Mouse (Mus musculus) layer of hippocampus, adult 18-20 months (tissue): ENCODE measurements at regions not wholly inside any gene's neighbourhood (a gene's known extent, or its start where the extent isn't known, plus 50 kb on each side); places are given as distances from the start of the nearest gene placed in this dataset.

ENCODE experiments used
- DNase-seq, 2 experiments: peaks; one replicate each; pipeline ENCODE4 v3.0.0; 2022; ENCODE audit warnings: low spot score in 2 of 2

GRCm38 (mm10) chr9:34143131-34143795, 342.4 kb upstream of the Kirrel3 start:
- no peak for DNase-seq

DNA sequence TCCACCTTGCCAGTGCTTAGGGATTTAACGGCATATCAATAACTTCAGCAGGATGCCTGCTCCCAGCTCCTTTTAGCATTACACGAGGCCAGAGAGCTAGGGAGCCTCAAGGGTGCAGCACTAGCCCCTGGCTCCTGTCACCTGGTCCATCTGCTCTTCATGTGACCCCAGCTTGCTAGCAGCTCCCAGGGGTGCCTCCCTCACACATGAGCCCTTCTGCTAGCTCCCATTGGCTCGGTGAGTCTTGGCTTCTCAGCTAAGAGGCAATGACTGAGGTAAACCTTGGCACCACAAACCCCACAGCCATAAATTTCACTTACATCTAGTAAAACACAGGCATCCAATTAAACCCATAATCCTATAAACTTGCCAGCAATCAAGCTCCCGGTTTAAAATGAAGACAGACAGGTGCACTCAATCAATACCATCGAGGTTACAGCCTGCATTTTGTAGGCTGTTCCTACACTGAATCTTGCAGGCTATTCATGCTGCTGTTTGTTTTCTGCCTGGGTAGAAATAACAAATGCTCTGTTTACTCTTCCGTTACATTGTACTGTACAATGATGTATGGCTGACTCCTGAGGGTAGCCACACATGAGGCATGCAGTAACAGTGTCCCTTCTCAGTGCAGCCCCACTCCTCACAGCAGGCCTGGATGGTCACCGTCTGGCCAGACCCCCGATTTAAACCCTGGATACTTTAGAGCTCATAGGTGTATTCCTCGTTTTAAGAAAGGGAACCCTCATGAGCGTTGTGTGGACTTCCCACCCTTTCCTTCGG, 330.3 kb upstream of the Kirrel3 start:
- no peak for DNase-seq

GRCm38 (mm10) chr9:34156581-34156980, 329.1 kb upstream of the Kirrel3 start:
- DNase-seq: peak; percentile 3 to 7

GRCm38 (mm10) chr9:34161119-34161518, 324.6 kb upstream of the Kirrel3 start:
- DNase-seq: no peak

DNA sequence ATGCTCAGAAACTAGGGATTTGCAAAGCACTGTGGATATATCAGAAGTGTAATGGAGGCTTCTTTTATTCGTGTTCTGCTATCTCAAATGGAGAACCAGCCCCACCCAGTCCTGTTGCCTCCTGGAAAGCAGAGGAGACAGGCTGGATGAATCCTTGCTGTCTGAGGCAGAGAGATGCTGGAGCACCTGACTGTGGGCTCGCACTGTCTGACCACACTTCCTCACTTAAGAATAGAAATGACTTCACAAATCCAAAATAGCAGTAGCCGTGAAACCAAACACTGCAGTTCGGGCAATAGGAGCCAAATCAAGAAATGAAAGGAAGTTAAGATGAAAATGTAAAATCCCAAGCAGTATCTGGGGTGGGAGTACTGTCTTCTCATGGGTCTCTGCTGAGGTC, 299.4 kb upstream of the Kirrel3 start:
- no peak for DNase-seq

DNA sequence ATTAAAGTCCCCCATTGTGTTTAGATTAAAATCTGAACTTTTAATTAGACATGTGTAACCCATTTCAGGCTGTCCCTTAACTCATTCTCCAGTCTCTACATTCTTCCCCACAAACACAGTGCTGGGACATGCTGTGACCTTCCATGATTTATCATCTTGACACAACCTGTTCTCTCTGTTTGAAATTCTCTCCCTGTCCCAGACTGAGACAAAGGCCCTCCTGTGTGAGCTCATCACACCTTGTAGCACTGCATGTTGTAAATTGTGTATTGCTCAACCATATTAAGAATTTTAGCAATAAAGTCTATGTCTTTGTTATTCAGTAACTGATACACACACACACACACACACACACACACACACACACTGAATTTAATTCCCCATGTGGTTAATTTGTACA, 293.2 kb upstream of the Kirrel3 start:
- DNase-seq: no peak

DNA sequence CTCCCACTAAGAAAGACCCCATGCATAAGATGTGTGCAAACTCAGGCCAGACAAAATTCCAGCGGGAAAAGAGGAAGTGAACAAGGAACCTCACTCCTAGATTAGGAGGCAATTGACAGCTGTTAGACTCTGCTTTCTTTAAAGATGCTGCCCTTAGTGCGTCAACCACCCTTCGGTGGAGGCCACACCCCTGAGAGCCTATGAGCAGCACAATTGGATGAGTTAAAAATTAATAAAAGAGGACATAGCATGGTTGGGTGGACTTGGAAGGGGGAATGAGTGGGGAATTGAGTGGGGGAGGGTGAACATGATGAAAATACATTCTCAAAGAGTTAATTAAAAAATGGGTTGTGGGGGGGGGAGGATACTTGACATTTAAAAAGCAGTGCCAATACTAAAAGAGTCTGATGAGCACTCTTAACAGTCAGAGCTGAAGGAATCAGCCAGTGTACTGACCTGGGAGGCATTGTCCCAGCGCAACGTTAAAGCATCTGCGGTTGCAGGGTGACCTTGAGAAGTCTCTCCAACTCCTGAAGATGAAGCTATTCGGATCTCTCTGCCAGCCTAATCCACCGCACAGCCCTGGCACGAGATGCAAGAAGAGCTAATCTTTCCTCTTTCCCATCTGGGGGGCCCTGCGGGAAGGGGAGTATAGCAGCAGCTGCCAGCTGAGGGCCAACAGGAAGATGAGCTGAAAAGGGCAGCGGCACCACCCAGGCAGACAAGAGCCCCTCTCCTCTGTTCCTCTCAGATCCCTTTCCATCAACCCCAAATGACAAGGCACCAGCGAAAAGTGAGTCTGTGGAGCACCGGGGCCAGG, 283.4 kb upstream of the Kirrel3 start:
- no peak for DNase-seq

DNA sequence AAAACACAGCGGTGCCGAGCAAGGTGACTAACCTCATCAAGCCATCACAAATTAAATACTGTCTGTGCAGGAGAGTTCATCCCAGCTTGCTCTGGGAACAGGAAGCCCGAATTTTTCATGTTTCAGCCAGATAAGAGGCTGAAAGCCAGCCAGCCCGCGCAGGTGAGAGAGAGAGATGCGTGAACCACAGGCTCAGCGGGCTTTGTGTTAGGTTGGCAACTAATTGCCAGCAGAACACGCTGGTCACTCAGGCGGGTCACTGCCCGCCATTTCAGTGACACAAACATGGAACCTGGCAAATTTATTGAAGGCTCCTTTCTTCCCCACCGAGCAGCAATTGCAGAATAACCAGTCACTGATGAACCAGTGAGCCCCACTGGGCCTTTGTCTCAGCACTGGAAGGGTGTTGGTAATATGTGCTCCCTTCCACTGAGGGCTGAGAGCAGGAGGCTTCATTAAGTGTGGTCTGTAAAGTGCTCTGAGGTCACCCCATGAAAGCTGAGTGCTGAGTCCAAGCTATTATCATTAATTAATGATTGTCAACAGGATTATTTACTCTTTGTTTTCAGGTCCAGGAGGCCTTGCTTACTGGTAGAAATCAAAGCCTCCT, 282.6 kb upstream of the Kirrel3 start:
- DNase-seq: no peak

GRCm38 (mm10) chr9:34203624-34204365, 281.9 kb upstream of the Kirrel3 start:
- no peak for DNase-seq

- no peak for DNase-seq
Observed at GRCm38 (mm10) chr9:34204479-34204878, 281.2 kb upstream of the Kirrel3 start.

- peak; percentile 57 to 84 for DNase-seq
Observed at GRCm38 (mm10) chr9:34231561-34231960, 254.1 kb upstream of the Kirrel3 start.

GRCm38 (mm10) chr9:34234734-34235133, 251.0 kb upstream of the Kirrel3 start:
- no peak for DNase-seq

- no peak for DNase-seq
Observed at GRCm38 (mm10) chr9:34239531-34239930, 246.2 kb upstream of the Kirrel3 start.

GRCm38 (mm10) chr9:34243674-34244073, 242.0 kb upstream of the Kirrel3 start:
- DNase-seq: no peak

GRCm38 (mm10) chr9:34244576-34244975, 241.1 kb upstream of the Kirrel3 start:
- peak in 1 of 2 experiments; percentile 5 for DNase-seq

DNA sequence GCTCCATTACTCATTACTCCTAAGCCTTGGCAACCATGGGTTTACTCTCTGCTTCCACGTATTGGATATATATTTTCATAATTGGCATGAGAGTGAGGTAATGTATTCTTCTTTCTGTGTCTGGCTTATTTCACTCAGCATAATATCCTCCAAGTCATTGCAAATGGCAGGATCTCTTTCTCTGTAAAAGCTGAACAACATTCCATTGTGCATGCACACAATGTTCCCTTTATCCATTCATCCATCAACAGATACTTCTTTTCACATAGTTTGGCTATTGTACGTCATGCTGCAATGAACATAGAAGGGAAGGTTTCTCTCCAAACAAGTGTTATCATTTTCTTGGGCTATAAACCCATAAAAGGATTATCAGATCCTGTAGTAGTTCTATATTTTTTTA, 232.9 kb upstream of the Kirrel3 start:
- no peak for DNase-seq

- DNase-seq: no peak
Observed at GRCm38 (mm10) chr9:34258492-34258891, 227.2 kb upstream of the Kirrel3 start.

- no peak for DNase-seq
Observed at GRCm38 (mm10) chr9:34278068-34278467, 207.6 kb upstream of the Kirrel3 start.

GRCm38 (mm10) chr9:34279386-34279785, 206.3 kb upstream of the Kirrel3 start:
- DNase-seq: no peak

- DNase-seq: no peak
Observed at GRCm38 (mm10) chr9:34279906-34280305, 205.8 kb upstream of the Kirrel3 start.
